Mouse (Mus musculus) megakaryocyte, embryonic 14.5 days (primary cell): ENCODE measurements at regions not wholly inside any gene's neighbourhood (a gene's known extent, or its start where the extent isn't known, plus 50 kb on each side); places are given as distances from the start of the nearest gene placed in this dataset.

Experiments used
- H3K27me3 ChIP-seq: replicated peaks from 2 replicates; pipeline ENCODE3; 2012; ENCODE audit warnings: inconsistent platforms
- H3K36me3 ChIP-seq: replicated peaks from 2 replicates; pipeline ENCODE3; 2012; ENCODE audit warnings: low read length, inconsistent platforms, mixed read lengths
- H3K4me1 ChIP-seq: 2 replicates; pipeline ENCODE4 v1.6.1; 2012; ENCODE audit warnings: inconsistent platforms
- H3K4me3 ChIP-seq: replicated peaks from 2 replicates; pipeline ENCODE3; 2012; ENCODE audit warnings: moderate library complexity, mild to moderate bottlenecking, inconsistent platforms
- H3K9me3 ChIP-seq: 2 replicates; pipeline ENCODE4 v1.6.1; 2012; ENCODE audit warnings: inconsistent platforms
- FLI1 ChIP-seq: IDR thresholded peaks from 2 replicates; pipeline ENCODE4 v1.6.1; 2012; ENCODE audit warnings: low read length, inconsistent platforms, mixed read lengths
- GATA1 ChIP-seq: IDR thresholded peaks from 3 replicates; pipeline ENCODE4 v1.6.1; 2012; ENCODE audit warnings: mixed read lengths, low read length, inconsistent platforms, borderline replicate concordance

- Histone ChIP-seq H3K36me3 (no peaks in the 10 kb centered on the region), H3K4me3 (no peak overlapping the region), H3K27me3 (no peaks in the 10 kb centered on the region), H3K4me1 (no peaks in the 10 kb centered on the region), H3K9me3 (0 out of 2 replicates have a peak, but pooled peaks cover 3% of the 10 kb centered on the region)
- no peak for TF ChIP-seq GATA1
- TF ChIP-seq FLI1: no peak
Measured at GRCm38 (mm10) chr17:72689606-72690005, 85.2 kb upstream of the Alk start.

GRCm38 (mm10) chr17:72688800-72689199 lies 84.4 kb upstream of the Alk start:
- H3K9me3 ChIP-seq: 0 out of 2 replicates have a peak, but pooled peaks cover 3% of the 10 kb centered on the region
- H3K4me1 ChIP-seq: no peaks in the 10 kb centered on the region
- H3K36me3 ChIP-seq: no peaks in the 10 kb centered on the region
- H3K4me3 ChIP-seq: no peak overlapping the region
- H3K27me3 ChIP-seq: no peaks in the 10 kb centered on the region
- TF ChIP-seq GATA1: no peak
- no peak for TF ChIP-seq FLI1

GRCm38 (mm10) chr17:72674658-72675057 lies 70.2 kb upstream of the Alk start:
- Histone ChIP-seq H3K36me3 (no peaks in the 10 kb centered on the region), H3K27me3 (no peaks in the 10 kb centered on the region)
- TF ChIP-seq GATA1 (no peak), FLI1 (no peak)

GRCm38 (mm10) chr17:72672010-72672409 lies 67.6 kb upstream of the Alk start:
- Histone ChIP-seq H3K36me3 (no peaks in the 10 kb centered on the region), H3K9me3 (0 out of 2 replicates have a peak, but pooled peaks cover 2% of the 10 kb centered on the region)
- no peak for TF ChIP-seq FLI1
- TF ChIP-seq GATA1: no peak

More at GRCm38 (mm10) chr17:72674658-72675057, 70.2 kb upstream of the Alk start:
- Histone ChIP-seq H3K4me3 (no peak overlapping the region), H3K9me3 (no peaks in the 10 kb centered on the region), H3K4me1 (no peaks in the 10 kb centered on the region)

GRCm38 (mm10) chr17:72666961-72667360 lies 62.5 kb upstream of the Alk start:
- no peak overlapping the region for H3K4me3 ChIP-seq
- H3K27me3 ChIP-seq: no peaks in the 10 kb centered on the region
- TF ChIP-seq GATA1 (no peak), FLI1 (no peak)
- no peaks in the 10 kb centered on the region for H3K4me1 ChIP-seq
- H3K36me3 ChIP-seq: no peaks in the 10 kb centered on the region
- peaks cover 2% of the 10 kb centered on the region; the same call in 1 of the 2 replicates for H3K9me3 ChIP-seq

More at GRCm38 (mm10) chr17:72672010-72672409, 67.6 kb upstream of the Alk start:
- Histone ChIP-seq H3K4me3 (no peak overlapping the region), H3K27me3 (no peaks in the 10 kb centered on the region), H3K4me1 (no peaks in the 10 kb centered on the region)

- peaks cover 4% of the 10 kb centered on the region; the same call in 1 of the 2 replicates for H3K9me3 ChIP-seq
- TF ChIP-seq GATA1 (no peak), FLI1 (no peak)
Measured at GRCm38 (mm10) chr17:72661678-72662077, 57.3 kb upstream of the Alk start.

GRCm38 (mm10) chr17:72658744-72659143 lies 54.3 kb upstream of the Alk start:
- H3K27me3 ChIP-seq: no peaks in the 10 kb centered on the region
- H3K9me3 ChIP-seq: peaks cover 4% of the 10 kb centered on the region; the same call in 1 of the 2 replicates
- H3K36me3 ChIP-seq: no peaks in the 10 kb centered on the region
- no peaks in the 10 kb centered on the region for H3K4me1 ChIP-seq
- TF ChIP-seq GATA1 (no peak), FLI1 (no peak)
- H3K4me3 ChIP-seq: no peak overlapping the region

More at GRCm38 (mm10) chr17:72661678-72662077, 57.3 kb upstream of the Alk start:
- peak overlapping the region; percentile 24 for H3K4me3 ChIP-seq
- no peaks in the 10 kb centered on the region for H3K27me3 ChIP-seq
- H3K36me3 ChIP-seq: no peaks in the 10 kb centered on the region
- H3K4me1 ChIP-seq: no peaks in the 10 kb centered on the region

GRCm38 (mm10) chr17:72657826-72658225 lies 53.4 kb upstream of the Alk start:
- Histone ChIP-seq H3K4me3 (no peak overlapping the region), H3K36me3 (no peaks in the 10 kb centered on the region), H3K9me3 (peaks cover 4% of the 10 kb centered on the region; the same call in 1 of the 2 replicates), H3K4me1 (no peaks in the 10 kb centered on the region), H3K27me3 (no peaks in the 10 kb centered on the region)
- TF ChIP-seq FLI1: no peak
- TF ChIP-seq GATA1: no peak
